Mouse (Mus musculus) embryonic facial prominence, embryonic 11.5 days (tissue): ENCODE data around the gene Prkcg. TPM values are rescaled to one million over a fixed set of nuclear protein-coding genes. Genes with fewer than 3 reads are reported as not detected.

Experiments used
- ATAC-seq: fragments of 200-750 bp; cut with Nextera tagmentation; replicated peaks from 2 replicates; pipeline ENCODE4 v1.8.0; 2017; ENCODE audit warnings: low read depth; ENCODE audit not compliant: insufficient number of reproducible peaks, low FRiP score, low TSS enrichment
- DNase-seq: peaks from one replicate; pipeline ENCODE4 v3.0.0-alpha.2; 2015; ENCODE audit warnings: low spot score
- H3K27ac ChIP-seq: fragments of 300-500 bp; sonication (generic); replicated peaks from 2 replicates; pipeline ENCODE4 v1.5.1; 2014; ENCODE audit warnings: mild to moderate bottlenecking, low read depth, low read length, control low read depth
- H3K27me3 ChIP-seq: fragments of 300-500 bp; sonication (generic); 2 replicates; pipeline ENCODE4 v1.6.1; 2014; ENCODE audit warnings: mild to moderate bottlenecking, low read length, moderate library complexity, mixed read lengths; ENCODE audit not compliant: control insufficient read depth, insufficient read depth
- H3K36me3 ChIP-seq: fragments of 300-500 bp; sonication (generic); replicated peaks from 2 replicates; pipeline ENCODE4 v1.6.1; 2014; ENCODE audit warnings: low read depth, mild to moderate bottlenecking, low read length, moderate library complexity, mixed read lengths; ENCODE audit not compliant: control insufficient read depth, insufficient read depth
- H3K4me1 ChIP-seq: fragments of 300-500 bp; sonication (generic); 2 replicates; pipeline ENCODE4 v1.6.1; 2014; ENCODE audit warnings: low read length, mixed read lengths; ENCODE audit not compliant: control insufficient read depth, insufficient read depth
- H3K4me2 ChIP-seq: fragments of 300-500 bp; sonication (generic); 2 replicates; pipeline ENCODE4 v1.6.1; 2014; ENCODE audit warnings: low read depth, mild to moderate bottlenecking, control low read depth, low read length, moderate library complexity
- H3K4me3 ChIP-seq: fragments of 300-500 bp; sonication (generic); 2 replicates; pipeline ENCODE4 v1.5.1; 2014; ENCODE audit warnings: low read depth, low read length, control low read depth
- H3K9ac ChIP-seq: fragments of 300-500 bp; sonication (generic); replicated peaks from 2 replicates; pipeline ENCODE4 v1.6.1; 2014; ENCODE audit warnings: mild to moderate bottlenecking, control low read depth, low read length
- H3K9me3 ChIP-seq: fragments of 300-500 bp; sonication (generic); replicated peaks from 2 replicates; pipeline ENCODE4 v1.6.1; 2016; ENCODE audit warnings: mild to moderate bottlenecking, low read length, inconsistent platforms, mixed read lengths; ENCODE audit not compliant: control insufficient read depth
- WGBS: fragments of 180-500 bp; shearing (Covaris S2); extraction: QIAGEN DNeasy Blood & Tissue Kit; methylation state at CpG from one replicate; pipeline ENCODE4 v1.1.7; 2014; 5-methylcytosine and 5-hydroxymethylcytosine counted together
- polyA plus RNA-seq: library from polyadenylated mRNA; unstranded; fragments of >200 nt; fragmentation: Nextera tagmentation; extraction: Ambion mirVana; gene quantifications from 2 replicates; pipeline ENCODE4 v1.2.1, GENCODE M21; 2014

Gene Prkcg
- polyA plus RNA-seq, 1 experiment from 2014 or later, result 0.39 TPM

DNA sequence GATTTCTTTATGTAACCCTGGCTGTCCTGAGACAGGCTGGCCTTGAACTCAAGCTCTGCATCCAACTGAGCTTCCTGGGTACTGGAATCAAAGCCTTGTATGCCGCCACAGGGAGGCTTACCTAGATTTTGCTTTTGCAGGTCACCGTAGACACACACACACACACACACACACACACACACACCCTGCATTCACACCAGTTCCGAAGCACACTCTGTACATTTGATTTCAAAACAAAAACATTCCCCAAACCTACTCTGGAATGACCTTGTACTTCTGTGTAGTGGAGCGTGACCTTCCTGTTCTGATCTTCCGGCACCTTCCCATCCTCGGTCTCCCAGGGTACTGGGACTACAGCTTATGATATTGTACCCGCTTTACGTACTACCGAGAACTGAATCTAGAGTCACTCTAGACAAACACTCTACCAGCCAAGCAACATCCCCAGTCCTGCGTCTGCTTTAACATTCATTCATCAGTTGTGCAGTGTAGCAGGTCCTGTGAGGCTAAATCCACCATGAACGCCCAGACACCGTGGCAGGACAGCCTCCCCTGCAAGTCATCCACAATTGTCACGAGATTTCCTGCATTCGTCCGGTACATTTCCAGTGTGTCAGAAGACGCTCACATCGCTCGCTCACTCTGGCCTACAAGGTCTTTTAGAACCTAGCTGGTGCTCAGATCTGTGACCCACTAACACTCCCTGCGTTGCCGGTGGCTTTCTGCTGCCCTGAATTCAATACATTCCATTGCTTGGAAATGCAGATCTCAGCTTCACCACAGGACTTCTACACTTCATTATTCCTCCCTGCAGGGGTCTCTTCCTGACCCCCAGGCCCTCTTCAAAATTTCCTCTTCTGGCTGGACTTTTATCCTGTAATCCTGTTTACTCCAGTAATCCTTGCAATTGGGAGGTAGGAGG is 58.6 kb downstream of the Prkcg start:
- no peaks in the 10 kb centered on the region for H3K27me3 ChIP-seq
- no peak for ATAC-seq
- no peaks in the 10 kb centered on the region for H3K9me3 ChIP-seq
- H3K27ac ChIP-seq, result no peak overlapping the region
- no peaks in the 10 kb centered on the region for H3K4me1 ChIP-seq
- no peak overlapping the region for H3K4me3 ChIP-seq
- no peak overlapping the region for H3K4me2 ChIP-seq
- H3K9ac ChIP-seq, result no peak overlapping the region
- H3K36me3 ChIP-seq, result peaks cover 7% of the 10 kb centered on the region
- no peak for DNase-seq
- 51% methylated on average over 20 of the region's 20 CpGs for WGBS

- no peak overlapping the region for H3K4me2 ChIP-seq
- H3K4me1 ChIP-seq, result no peaks in the 10 kb centered on the region
- H3K27me3 ChIP-seq, result no peaks in the 10 kb centered on the region
- ATAC-seq (no peak), DNase-seq (no peak)
- no peak overlapping the region for H3K27ac ChIP-seq
- no peak overlapping the region for H3K9ac ChIP-seq
- H3K9me3 ChIP-seq, result no peaks in the 10 kb centered on the region
- 57% methylated on average over 5 of the region's 5 CpGs for WGBS
- H3K4me3 ChIP-seq, result no peak overlapping the region
- peaks cover 7% of the 10 kb centered on the region for H3K36me3 ChIP-seq
These were observed 59.3 kb downstream of the Prkcg start for GRCm38 (mm10) chr7:3348326-3348725.

DNA sequence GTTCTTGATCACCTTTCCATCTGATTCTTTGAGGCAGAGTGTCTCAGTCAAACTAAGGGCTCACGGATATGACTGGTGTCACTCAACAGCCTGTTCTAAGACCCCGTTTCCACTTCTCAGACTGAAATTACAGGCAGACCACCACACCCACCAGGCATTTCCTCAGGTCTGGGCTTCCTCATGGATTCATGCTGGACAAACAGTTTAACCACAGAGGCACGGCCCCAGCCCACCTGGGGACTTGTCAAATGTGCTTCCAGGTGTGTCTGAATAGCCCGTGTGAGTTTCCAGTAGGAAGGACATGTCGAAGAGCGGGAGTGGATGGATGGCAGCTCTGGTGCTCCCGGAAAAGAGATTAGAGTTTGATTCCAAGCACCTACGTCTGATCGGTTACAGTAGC is 60.8 kb downstream of the Prkcg start:
- DNase-seq, result no peak
- H3K4me3 ChIP-seq, result no peak overlapping the region
- H3K27ac ChIP-seq, result no peak overlapping the region
- no peaks in the 10 kb centered on the region for H3K27me3 ChIP-seq
- ATAC-seq, result no peak
- no peak overlapping the region for H3K9ac ChIP-seq
- no peaks in the 10 kb centered on the region for H3K9me3 ChIP-seq
- no peaks in the 10 kb centered on the region for H3K4me1 ChIP-seq
- H3K36me3 ChIP-seq, result peaks cover 7% of the 10 kb centered on the region
- no peak overlapping the region for H3K4me2 ChIP-seq
- WGBS, result 90% methylated on average over 9 of the region's 9 CpGs

GRCm38 (mm10) chr7:3351536-3351935 is 62.6 kb downstream of the Prkcg start:
- H3K4me1 ChIP-seq, result no peaks in the 10 kb centered on the region
- no peak overlapping the region for H3K27ac ChIP-seq
- no peak for ATAC-seq
- H3K4me3 ChIP-seq, result no peak overlapping the region
- H3K27me3 ChIP-seq, result no peaks in the 10 kb centered on the region
- no peak overlapping the region for H3K4me2 ChIP-seq
- no peak for DNase-seq
- 100% methylated on average over 1 of the region's 1 CpGs for WGBS
- H3K9ac ChIP-seq, result no peak overlapping the region
- H3K36me3 ChIP-seq, result peaks cover 5% of the 10 kb centered on the region
- no peaks in the 10 kb centered on the region for H3K9me3 ChIP-seq

GRCm38 (mm10) chr7:3354850-3355249 is 65.9 kb downstream of the Prkcg start:
- WGBS, result 80% methylated on average over 6 of the region's 6 CpGs
- DNase-seq (no peak), ATAC-seq (no peak)
- Histone ChIP-seq H3K9me3 (no peaks in the 10 kb centered on the region), H3K4me2 (no peak overlapping the region), H3K27ac (no peak overlapping the region), H3K9ac (no peak overlapping the region), H3K27me3 (no peaks in the 10 kb centered on the region), H3K4me3 (no peak overlapping the region), H3K36me3 (peaks cover 2% of the 10 kb centered on the region), H3K4me1 (no peaks in the 10 kb centered on the region)

DNA sequence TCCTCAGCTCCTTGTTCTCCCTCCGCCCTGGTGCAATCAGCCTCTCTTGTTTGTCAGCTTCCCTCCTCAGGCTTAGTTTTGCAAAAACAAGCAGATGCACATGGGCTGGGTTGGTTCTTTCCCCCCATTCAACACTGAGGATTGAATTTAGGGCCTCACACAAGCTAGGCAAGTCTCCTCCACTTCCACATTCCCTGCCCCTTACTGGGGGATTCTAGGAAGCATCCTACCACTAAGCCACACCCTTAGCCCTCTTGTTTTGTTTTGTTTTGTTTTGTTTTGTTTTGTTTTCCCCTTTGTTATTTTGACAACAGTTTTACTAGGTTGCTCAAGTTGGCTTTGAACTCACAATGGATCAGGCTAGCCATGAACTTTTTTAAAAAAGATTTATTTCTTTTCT is 71.7 kb downstream of the Prkcg start:
- ATAC-seq (no peak), DNase-seq (no peak)
- Histone ChIP-seq H3K9ac (no peak overlapping the region), H3K27ac (no peak overlapping the region), H3K4me1 (no peaks in the 10 kb centered on the region), H3K4me2 (no peak overlapping the region), H3K36me3 (no peaks in the 10 kb centered on the region; the same call in none of the 2 replicates), H3K27me3 (no peaks in the 10 kb centered on the region), H3K4me3 (no peak overlapping the region), H3K9me3 (no peaks in the 10 kb centered on the region)
- 85% methylated on average over 1 of the region's 1 CpGs for WGBS

DNA sequence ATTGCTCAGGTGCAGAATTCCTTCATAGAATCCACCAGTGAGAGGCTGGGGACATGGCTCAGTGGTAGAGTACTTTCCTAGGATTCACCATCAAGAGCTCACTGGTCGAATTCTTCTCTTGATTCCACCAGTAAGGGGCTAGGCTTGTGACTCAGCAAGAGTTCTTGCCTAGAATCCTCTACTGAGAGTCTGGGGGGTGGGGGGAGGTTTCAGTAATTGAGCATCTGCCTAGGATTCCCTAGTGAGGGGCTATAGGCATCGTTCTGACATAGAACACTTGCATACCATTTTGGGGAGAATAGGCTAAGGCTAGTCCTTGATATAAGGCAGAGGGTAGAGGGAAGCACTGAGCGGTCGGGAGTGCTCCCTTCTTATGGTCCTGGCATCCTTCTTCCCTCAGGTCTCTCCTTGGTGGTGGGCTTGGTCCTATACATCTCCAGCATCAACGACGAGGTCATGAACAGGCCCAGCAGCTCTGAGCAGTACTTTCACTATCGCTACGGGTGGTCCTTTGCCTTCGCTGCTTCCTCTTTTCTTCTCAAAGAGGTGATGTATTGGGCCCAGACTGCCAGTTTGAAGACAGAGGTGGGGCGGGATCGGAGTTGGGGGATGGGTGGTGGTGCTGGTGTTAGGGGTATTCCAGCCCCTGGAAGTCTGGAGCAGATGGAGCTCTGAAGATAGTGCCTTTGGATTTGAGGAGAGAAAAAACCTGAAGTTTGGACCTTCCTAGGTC is 76.7 kb downstream of the Prkcg start:
- Histone ChIP-seq H3K27me3 (peaks cover 5% of the 10 kb centered on the region; the same call in 1 of the 2 replicates), H3K4me1 (0 out of 2 replicates have a peak, but pooled peaks cover 2% of the 10 kb centered on the region), H3K9ac (no peak overlapping the region), H3K36me3 (no peaks in the 10 kb centered on the region), H3K4me3 (no peak overlapping the region), H3K9me3 (no peaks in the 10 kb centered on the region), H3K27ac (no peak overlapping the region), H3K4me2 (no peak overlapping the region)
- no peak for DNase-seq
- WGBS, result 46% methylated on average over 11 of the region's 11 CpGs
- no peak for ATAC-seq
